Mouse (Mus musculus) gonadal fat pad, adult 2 months (tissue): ENCODE results near the gene Prune1. TPM values are rescaled to one million over a fixed set of nuclear protein-coding genes. Genes with fewer than 3 reads are reported as not detected.

Experiments
- DNase-seq: peaks from one replicate; pipeline ENCODE4 v3.0.0-alpha.2; 2012; ENCODE audit warnings: low read depth
- polyA plus RNA-seq: library from polyadenylated mRNA; depleted of rRNA; stranded (reverse); fragments of >200 nt; gene quantifications from 2 replicates; pipeline ENCODE4 v1.2.3, GENCODE M21; 2012; rRNA removed

The Prune1 gene
- polyA plus RNA-seq: 23.6 and 28.2 TPM in 2 replicates

GRCm38 (mm10) chr3:95281216-95282126 lies at the start of gene Prune1, which contains the start of gene Mindy1:
Gene Prune1, minus strand, starts transcription at chr3:95282076.
Gene Mindy1, plus strand, starts transcription at chr3:95281345.
- no peak for DNase-seq

DNA sequence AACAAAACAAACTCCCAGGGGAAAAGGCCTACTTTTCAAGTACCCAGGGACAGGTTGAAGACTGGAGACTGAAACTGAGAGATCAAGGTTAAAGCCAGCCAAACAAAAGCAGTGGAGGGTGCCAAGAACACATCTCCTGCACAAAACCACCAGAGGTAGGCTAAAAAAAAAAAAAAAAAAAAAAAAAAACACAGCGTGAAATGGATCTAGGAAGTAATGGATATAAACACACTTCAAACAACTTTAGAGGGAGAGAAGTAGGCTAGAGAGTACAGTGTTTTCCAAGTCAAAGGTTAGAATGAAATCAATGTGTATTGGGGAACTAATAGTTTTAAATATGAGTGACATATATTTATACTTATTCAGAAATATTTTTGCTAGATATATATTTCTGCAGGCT lies 49.7 kb upstream of the Prune1 start:
- no peak for DNase-seq

DNA sequence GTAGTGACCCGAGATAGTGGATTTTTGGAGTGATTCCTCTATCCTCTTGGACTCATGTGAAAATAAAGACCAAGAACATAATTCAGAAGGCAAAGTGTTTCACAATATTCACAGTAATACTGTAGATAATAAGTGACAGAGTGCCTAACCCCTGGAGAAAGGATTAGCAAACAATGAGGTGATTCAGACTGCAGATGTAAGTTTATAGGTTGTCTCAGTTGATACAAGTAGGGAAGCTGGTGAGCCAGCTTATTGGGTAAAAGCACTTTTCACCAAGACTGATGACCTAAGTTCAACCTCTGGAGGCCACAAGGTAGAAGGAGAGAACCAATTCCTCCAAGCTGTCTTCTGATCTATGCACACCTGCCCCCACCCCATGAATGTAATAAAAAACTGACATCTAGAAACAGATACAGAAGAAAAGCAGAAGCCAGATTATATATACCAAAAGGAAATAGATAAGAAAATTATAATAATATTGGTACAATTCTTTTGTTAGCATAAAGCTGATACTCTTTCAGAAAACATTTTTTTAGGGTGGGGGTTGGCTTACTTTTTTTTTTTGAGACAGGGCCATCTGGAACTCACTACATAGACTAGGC lies 47.0 kb upstream of the Prune1 start:
- peak; percentile 84 for DNase-seq

- no peak for DNase-seq
These were observed 42.7 kb upstream of the Prune1 start for GRCm38 (mm10) chr3:95324454-95325144.

DNA sequence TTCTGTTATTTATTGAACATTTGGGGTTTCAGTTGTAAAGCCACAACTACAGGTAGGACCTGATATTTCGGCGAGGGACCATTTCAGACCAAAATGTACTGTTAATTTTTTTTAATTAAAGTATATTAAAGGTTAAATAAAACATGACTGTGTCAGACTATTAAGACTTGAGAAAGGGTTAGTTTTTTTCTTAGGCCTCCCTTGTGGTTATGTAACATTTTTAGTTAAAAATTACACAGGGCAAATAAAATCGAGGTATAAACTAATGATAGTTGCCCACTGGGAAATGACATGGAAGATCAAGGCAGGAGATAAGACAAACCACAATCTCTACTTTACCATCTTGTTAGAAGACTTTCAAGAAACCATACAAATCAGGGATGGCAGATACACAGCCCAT lies 41.6 kb upstream of the Prune1 start:
- DNase-seq: no peak

DNA sequence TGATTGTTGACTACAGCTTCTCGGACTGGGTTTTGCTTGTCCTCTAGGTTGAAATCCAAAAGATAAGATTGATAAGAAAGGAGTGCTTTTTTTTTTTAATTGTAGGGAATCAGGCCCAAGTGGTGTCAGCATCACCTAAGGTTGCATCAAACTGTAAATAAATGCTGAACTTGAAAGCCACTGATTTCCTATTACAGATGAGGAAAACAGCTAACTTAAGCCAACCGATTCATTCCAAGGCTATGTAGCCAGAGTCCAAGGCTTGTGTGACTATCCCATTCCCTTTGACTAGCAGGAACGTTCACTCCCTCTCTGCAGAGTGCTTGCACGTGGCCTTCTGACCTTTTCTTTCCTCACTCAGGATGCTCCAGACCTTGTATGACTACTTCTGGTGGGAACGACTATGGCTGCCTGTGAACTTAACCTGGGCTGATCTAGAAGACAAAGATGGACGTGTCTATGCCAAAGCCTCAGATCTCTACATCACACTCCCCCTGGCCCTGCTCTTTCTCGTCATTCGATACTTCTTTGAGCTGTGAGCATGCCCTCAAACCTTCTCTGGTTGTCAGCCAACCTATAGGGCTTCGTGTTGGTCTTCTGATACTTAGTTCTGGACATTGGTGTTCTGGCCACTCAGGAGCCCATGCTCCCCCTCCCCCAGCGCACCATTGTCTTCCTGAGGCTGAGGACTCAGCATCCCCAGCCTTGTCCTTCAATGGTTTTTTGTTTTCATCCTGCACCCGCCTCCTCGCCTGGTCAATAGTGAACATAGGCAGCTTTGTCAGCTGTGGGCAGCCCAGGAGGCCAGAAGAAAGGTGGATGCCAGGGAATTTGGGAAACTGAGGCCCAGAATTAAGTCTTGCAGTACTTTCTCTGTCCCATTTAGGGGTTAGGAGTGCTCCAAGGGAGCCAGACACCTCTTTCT lies 38.1 kb upstream of the Prune1 start:
- DNase-seq: no peak

DNA sequence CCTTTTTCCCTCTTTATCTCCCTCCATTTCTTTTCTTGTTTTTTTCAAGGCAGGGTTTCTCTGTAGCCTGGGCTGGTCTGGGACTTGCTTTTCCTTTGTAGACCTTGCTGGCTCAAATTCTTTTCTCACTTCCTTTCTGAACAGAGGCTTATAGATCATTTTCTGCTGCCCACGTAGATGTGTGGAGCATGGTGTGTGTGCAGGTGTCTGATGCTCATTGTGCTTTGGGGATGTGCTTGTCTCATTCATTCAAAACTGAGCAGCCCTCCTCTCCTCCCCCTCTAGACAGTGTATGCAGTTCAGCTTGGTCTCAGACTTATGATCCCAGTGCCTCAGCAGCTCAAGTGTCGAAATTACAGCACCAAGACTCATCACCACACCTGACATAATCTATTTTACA lies 37.2 kb upstream of the Prune1 start:
- no peak for DNase-seq

- no peak for DNase-seq
These were observed 36.7 kb upstream of the Prune1 start for GRCm38 (mm10) chr3:95318548-95318947.

DNA sequence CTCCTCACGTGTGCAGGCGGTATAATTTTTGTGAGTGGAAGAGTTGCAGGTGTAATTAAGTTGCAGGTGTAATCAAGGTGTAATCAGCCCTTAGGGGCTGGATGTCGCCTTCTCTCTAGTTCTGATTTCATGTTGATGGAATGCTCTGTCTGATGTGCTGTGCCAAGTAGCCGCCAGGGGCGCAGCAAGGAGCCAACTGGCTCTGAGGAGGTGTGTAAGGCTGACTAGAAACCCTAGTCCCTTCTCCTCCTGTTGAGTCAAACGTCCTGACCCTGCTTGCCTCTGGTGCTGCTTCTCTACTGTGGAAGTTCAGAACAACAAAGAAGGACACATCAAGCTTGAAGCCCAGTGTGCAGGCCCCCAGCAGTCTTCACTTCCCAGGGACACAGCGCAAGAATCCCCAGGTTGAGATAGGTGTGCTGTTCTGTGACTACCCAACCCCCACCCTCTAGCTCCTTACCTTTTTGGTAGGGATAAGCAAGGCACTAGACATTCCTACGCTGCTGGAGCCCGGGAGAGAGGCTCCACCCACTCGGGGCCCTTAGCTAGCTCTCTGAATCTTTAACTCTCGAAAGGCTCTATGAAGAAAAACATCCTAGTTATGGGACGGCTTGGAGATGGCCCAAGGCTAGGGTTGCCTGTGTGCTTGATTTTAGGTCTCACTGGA lies 35.7 kb upstream of the Prune1 start:
- DNase-seq: peak; percentile 90

DNA sequence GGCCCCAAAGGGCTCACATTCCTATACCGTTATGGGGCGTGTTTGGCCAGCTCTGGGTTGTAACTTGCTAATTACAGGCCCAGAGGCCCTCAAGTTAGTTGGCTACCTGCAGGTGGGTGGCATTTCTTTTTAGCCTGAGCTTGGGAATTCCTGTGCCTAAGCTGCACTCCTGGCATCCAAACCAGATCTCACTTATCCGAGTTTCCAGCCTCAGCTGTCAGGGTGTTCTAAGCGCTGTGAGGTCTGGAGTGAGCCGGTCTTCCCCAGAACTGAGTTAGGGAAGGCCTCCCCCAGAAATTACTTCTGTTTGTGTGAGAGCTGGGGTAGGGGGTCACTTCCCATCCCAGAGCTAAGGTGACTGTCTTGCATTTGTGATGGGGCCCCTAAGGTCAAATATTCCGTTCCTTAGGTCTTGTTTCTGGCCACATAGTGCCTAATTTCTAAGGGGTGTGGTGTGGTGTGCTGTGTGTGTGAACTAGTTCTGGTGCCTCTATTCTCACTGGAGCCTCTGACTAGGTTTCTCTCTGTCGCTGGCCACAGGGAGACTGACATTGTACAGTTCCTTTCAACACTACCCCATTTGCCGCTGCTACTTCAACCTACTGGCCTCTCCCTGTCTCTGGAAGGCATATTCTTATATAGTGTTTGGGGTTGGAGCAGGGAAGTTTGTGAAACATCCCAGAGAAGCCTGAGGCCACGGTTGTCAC lies 34.1 kb upstream of the Prune1 start:
- DNase-seq: no peak

GRCm38 (mm10) chr3:95315094-95315843 lies 33.4 kb upstream of the Prune1 start:
- DNase-seq: no peak

DNA sequence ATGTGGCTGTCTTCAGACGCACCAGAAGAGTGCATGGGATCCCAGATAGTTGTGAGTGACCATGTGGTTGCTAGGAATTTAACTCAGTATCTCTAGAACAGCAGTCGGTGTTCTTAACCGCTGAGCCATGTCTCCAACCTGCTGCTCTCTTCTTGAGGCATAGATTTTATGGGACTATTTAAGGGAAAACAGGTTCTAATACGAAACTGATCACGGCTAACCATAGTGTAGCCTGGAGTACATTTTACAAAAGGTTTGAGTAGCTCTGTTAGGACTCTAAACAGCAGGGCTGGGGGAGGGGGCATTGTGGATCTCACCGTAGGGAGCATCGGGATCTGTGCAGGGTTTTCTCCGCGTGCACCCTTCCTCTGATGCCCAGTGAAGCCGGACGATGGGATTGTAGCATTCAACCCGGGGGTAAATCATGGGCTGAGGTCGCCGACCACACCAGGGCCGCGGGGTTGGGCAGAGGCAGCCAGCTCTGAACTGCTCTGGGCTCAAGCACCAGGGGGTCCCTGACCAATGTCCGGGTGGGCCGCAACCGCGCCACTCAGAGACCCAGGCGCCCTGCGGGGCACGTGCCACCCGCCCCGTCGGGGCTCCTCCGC lies 32.7 kb upstream of the Prune1 start, which contains the start of gene Cers2:
Cers2 (plus strand) TSS at position 306 of the 608 bp plus-strand sequence.
- no peak for DNase-seq

DNA sequence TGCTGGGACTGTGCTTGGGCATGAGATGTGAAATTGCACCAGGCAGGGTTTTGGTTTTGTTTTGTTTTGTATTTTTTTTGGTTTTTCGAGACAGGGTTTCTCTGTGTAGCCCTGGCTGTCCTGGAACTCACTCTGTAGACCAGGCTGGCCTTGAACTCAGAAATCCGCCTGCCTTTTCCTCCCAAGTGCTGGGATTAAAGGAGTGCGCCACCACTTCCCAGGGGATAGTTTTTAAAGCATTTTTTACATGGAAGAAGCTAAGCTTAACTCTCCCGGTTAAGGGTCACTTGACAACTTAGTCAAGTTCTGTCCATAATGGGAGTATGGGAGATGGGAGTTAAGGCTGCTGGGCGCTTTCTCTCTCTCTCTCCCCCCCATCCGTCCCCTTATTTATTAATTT lies 32.2 kb upstream of the Prune1 start:
- DNase-seq: no peak

DNA sequence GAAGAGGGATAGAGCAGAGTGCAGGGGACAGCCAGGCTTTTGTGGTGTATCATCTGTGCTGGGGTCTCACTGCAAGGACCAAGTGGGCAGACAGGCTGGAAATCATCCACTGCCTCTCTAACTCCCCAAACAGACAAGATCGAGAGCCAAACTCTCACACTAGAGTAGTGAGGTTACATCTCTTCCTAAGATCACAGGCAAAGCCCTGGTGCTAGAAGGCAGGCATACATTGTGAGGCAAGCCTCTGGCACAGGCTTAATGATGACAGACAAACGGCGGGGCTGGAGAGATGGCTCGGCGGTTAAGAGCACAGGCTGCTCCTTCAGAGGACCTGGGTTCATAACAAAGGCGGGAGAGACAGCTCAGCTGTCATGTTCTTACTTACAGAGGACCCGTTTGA lies 31.6 kb upstream of the Prune1 start:
- DNase-seq: no peak

DNA sequence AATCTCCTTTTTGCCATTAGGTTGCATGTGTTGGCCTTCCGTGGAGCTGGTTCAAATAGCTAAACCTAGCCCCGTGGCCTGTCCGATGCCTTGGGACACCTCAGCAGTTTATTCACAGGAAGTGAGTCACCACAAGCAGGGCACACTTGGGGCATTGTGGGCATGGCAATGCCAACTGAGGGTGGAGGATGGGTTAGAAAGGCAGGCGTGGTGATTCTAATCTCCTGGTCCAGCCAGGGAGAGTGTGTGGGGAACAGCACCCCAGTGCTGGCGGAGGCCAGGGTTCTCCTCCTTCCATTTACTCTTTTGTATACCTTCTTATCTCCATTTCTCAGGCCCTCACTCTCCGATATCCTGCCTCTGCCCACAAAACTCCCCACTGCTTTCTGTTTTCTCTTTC lies 30.7 kb upstream of the Prune1 start:
- DNase-seq: no peak

DNA sequence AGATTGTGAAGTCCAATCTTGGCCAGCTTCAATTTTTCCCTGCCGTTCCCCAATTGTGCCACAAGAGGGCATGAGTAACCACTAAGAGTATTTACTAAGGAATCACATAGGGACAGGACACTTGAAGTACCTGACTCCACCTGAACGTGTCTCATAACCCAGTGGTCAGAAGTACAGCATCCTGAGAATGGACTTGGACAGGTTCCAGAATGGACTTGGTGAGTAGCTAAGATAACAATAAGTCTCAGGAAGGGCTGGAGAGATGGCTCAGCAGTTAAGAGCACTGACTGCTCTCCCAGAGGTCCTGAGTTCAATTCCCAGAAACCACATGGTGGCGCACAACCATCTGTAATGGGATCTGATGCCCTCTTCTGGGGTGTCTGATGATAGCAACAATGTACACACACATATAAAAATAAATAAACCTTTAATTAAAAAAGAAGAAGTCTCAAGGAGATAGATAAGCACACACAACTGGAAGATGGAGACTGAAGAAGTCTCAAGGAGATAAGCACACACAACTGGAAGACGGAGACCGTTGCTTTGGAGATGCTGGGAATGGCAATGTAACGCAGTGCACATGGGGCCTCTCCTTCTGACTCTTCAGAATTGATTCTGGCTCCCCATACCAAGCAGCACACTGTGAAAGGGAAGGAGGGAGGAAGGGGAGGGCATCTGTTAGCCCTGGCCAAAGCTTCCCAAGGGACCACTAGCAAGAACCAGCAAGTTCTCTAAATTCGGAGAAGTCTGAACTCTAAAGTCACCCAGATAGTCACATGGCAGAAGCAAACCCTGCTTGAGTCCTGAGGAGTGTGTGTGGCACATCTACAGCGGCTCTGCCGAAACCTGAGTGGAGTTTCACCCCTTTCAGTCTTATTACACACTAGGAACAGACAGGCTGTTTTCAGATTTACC lies 29.3 kb upstream of the Prune1 start:
- DNase-seq: no peak

- no peak for DNase-seq
These were observed 28.6 kb upstream of the Prune1 start for GRCm38 (mm10) chr3:95310496-95310895.

DNA sequence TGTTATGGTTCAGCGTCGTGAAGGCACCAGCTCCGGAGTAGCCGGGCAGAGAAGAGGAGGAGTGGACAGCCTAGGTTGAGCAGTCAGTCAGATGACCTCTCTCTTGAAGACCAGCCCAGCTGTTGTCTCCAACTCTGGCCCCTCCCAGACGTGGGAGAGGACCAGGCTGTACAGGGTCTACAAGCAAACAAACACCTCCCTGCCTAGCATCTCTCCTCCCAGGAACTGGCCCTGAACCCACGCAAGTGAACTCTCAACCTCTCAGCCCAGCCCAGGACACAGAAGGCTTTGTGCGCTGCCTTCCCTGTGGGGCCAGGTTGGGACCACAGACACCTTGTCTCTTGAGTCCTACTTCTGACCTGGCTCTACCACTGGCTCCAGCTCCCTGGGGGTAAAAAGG lies 25.2 kb upstream of the Prune1 start, which contains the start of gene Anxa9:
Anxa9 (minus strand) TSS at position 77 of the 400 bp plus-strand sequence.
- no peak for DNase-seq
